Mouse (Mus musculus): ENCODE data around the gene Thrap3. TPM values are rescaled to one million over a fixed set of nuclear protein-coding genes. Genes with fewer than 3 reads are reported as not detected.
A peak's percentile ranks its signal among the peaks of the same experiment; 100 is the strongest.
"Not testable (repeated sequence)": the region's sequence is repeated elsewhere in the genome, so short reads cannot be mapped to it uniquely, and the experiment has no call there.

Gene Thrap3
- polyA plus RNA-seq, 1 experiment from 2014 or later: 129 TPM

DNA sequence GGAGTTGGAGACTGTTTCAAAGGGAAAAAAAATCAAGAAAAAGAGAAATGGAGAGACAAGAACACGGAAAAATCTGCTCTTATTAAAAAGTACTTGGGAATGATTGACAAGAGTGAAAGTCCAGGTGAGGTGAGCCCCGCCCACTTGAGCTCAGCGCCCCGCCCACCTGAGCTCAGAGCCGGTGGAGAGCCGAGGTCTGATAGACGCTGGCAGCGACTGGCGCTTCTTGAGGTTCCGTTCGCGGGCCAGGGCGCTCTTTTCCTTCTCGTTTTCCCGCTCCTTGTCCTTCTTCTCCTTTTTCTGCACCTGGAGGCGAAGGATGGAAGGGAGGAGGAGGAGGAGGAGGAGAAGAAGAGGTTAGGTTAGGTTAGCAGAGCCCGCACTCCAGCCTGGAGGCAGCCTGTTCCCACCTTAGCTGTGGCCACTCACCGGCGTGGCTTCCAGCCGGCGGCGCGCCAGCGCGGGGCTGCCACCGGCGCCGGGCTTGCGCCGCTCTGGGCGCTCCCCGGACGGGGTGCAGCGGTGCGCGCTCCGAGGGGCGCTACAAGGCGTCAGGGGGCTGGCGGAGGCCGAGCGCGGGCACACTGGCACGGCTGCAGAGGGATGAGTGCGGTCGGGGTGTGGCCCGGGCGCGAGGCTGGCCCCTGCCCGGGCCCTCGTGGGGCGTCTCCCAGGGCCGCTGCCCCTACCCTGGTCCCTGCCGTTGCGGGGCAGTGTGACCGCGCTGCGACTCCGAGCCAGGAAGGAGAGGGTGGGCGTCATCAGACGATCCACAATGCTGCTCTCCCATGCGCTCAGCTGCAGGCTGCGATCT lies 34.1 kb upstream of the Thrap3 start:
- Histone ChIP-seq H3K9ac (peak overlapping the region; percentile 27; the same call in 1 of the 2 replicates), H3K4me2 (peak overlapping the region; percentile 49), H3K9me3 (replicated peaks) (no peaks in the 10 kb centered on the region), H3K27ac (peak overlapping the region; percentile 96), H3K4me1 (replicated peaks) (peaks cover 38% of the 10 kb centered on the region), H3K36me3 (peaks cover 82% of the 10 kb centered on the region), H3K4me3 (peak overlapping the region; percentile 3; the same call in 1 of the 2 replicates), H3K27me3 (no peaks in the 10 kb centered on the region)
- WGBS: 49% methylated on average over 61 of the region's 63 CpGs
- ATAC-seq (replicated peaks; ENCODE audit: insufficient number of reproducible peaks, insufficient read depth, low FRiP score, low read depth): no peak

DNA sequence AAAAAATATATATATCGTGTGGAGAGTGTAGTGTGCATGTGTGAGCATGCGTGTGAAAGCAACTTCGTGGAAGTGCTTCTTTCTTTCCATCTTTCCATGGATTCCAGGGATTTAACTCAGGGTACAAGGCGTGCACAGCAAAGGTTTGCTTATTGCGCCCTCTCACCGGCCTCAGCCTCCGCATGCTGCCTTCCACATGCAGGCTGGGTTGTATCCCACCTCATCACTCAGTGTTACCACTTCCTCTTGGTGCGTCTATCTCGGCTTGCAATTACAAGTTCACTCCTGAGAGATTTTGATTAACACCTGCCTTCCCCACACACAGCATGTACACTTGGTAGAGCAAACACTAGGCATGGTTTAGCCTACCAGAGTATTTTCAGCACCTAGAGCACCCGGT lies 32.6 kb upstream of the Thrap3 start:
- H3K27ac ChIP-seq: 0 out of 2 replicates have a peak overlapping the region, but pooled peaks have one; percentile 20
- no peak for ATAC-seq (replicated peaks; ENCODE audit: insufficient number of reproducible peaks, insufficient read depth, low FRiP score, low read depth)
- no peaks in the 10 kb centered on the region for H3K27me3 ChIP-seq
- H3K36me3 ChIP-seq: peaks cover 82% of the 10 kb centered on the region
- H3K4me1 ChIP-seq (replicated peaks): peaks cover 36% of the 10 kb centered on the region
- no peak overlapping the region for H3K9ac ChIP-seq
- H3K9me3 ChIP-seq (replicated peaks): no peaks in the 10 kb centered on the region
- no peak overlapping the region for H3K4me3 ChIP-seq
- no peak overlapping the region for H3K4me2 ChIP-seq
- 81% methylated on average over 10 of the region's 10 CpGs for WGBS

DNA sequence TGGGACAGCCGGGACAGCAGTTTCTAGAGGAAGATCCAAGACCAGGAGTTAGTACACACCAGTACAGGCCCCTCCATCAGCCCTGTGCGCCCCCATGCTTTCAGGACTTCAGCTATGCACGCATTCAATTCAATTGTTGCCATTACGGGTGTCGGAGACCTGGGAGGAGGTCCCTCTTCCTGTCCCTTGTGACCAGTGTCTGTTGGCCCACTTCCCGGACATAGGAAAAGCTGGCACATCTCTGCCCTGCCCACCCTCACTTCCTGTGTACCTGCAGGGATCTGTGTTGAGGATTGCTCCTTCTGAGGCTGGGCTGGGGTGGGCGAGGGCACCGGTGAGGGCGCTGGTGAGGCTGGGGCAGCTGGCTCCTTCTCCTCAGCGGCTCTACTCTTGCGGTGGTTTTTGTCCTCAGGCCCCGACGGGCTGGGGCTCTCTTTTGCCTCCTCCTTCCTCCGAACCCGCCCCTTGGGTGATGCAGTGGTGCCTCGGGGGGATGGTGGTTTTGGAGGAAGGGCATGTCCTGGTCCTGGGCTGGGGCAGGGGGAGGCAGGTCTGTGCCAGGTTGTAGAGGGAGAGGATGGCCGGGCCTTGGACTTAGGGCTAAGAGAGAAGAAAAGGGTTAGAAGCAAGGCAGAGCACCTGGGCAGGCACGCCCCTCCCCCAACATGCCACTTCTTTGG lies 32.1 kb upstream of the Thrap3 start:
- Histone ChIP-seq H3K4me3 (no peak overlapping the region), H3K4me2 (no peak overlapping the region), H3K9ac (no peak overlapping the region), H3K27me3 (no peaks in the 10 kb centered on the region), H3K4me1 (replicated peaks) (peaks cover 36% of the 10 kb centered on the region), H3K9me3 (replicated peaks) (no peaks in the 10 kb centered on the region), H3K36me3 (peaks cover 76% of the 10 kb centered on the region), H3K27ac (0 out of 2 replicates have a peak overlapping the region, but pooled peaks have one; percentile 20)
- 79% methylated on average over 18 of the region's 18 CpGs for WGBS
- ATAC-seq (replicated peaks; ENCODE audit: insufficient number of reproducible peaks, insufficient read depth, low FRiP score, low read depth): no peak

DNA sequence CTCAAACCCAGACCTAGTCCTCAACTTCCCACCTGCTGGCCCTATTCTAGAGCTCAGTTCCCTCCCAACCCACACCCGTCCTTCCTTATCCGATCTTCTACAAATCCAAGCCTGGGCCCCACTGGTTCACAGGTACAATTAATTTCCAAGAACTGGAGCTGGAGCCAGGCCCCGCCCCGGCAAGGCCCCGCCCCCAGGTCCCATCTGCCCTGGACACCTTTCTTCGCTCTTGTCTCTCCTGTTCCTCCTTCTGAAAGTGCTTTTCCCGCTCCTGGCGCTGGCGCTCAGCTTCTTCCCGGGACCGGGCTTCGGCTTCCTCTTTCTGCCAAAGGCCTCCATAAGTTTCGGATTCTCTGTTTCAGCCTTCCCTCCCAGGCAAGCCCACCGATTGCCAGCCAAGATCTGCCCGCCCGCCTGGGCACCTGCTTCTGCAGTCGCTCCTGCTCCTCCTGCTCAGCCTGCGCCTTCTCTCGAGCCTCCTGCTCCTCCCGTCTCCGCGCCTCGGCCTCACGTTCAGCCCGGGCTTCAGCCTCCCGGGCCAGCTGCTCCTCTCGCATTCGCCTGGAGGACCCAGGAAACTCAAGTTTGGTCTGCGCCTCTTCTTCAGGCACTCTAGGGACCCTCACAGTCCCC lies 31.2 kb upstream of the Thrap3 start:
- Histone ChIP-seq H3K9me3 (replicated peaks) (no peaks in the 10 kb centered on the region), H3K4me3 (no peak overlapping the region), H3K9ac (no peak overlapping the region), H3K27me3 (no peaks in the 10 kb centered on the region), H3K36me3 (peaks cover 68% of the 10 kb centered on the region), H3K4me2 (no peak overlapping the region), H3K27ac (no peak overlapping the region), H3K4me1 (replicated peaks) (peaks cover 30% of the 10 kb centered on the region)
- WGBS: 90% methylated on average over 29 of the region's 29 CpGs
- ATAC-seq (replicated peaks; ENCODE audit: insufficient number of reproducible peaks, insufficient read depth, low FRiP score, low read depth): no peak

DNA sequence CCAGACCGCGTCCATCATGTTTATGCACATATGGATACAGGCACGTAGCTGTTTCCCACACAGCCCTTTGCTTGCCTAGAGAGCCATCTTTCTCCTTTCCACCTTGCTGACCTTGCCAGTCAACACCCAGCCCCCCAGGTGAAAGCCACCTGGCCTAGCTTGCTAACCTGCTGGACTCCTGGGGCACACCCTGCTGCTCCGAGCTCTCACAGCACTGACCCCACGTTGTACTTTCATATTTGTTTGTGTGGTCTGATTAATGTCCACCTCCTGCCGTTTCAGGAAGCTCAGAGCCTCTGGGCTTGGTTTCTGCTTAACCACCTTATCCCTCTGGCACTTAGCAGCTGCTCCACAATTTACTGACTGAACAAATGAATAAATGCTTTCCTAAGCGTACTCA lies 27.3 kb upstream of the Thrap3 start:
- WGBS: 70% methylated on average over 7 of the region's 7 CpGs
- Histone ChIP-seq H3K36me3 (peaks cover 45% of the 10 kb centered on the region), H3K4me2 (no peak overlapping the region), H3K4me3 (no peak overlapping the region), H3K27me3 (no peaks in the 10 kb centered on the region), H3K27ac (no peak overlapping the region), H3K4me1 (replicated peaks) (peaks cover 13% of the 10 kb centered on the region), H3K9ac (no peak overlapping the region), H3K9me3 (replicated peaks) (no peaks in the 10 kb centered on the region)
- ATAC-seq (replicated peaks; ENCODE audit: insufficient number of reproducible peaks, insufficient read depth, low FRiP score, low read depth): no peak

DNA sequence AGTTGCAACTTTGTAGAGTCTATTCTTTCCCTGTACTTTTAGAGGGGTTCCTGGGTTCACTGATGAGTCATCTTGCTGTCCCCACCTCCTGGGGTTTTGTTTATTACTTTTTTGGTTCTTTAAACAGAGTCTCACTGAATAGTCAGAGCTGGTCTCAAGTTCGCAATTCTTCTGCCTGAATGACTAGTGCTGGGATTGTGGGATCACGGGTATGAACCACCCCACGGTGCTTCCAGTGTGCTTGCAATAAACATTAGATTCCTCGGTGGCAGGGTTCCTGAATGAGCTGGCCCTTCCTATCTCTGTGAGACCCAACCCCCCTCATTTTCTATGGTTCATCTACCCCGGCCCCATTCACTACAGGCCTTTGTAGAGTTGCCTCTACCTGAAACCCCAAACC lies 25.6 kb upstream of the Thrap3 start:
- H3K4me1 ChIP-seq (replicated peaks): peaks cover 13% of the 10 kb centered on the region
- H3K36me3 ChIP-seq: peaks cover 28% of the 10 kb centered on the region
- H3K9me3 ChIP-seq (replicated peaks): no peaks in the 10 kb centered on the region
- no peaks in the 10 kb centered on the region for H3K27me3 ChIP-seq
- H3K4me3 ChIP-seq: no peak overlapping the region
- WGBS: 21% methylated on average over 5 of the region's 5 CpGs
- ATAC-seq (replicated peaks; ENCODE audit: insufficient number of reproducible peaks, insufficient read depth, low FRiP score, low read depth): no peak
- peak overlapping the region; percentile 63 for H3K27ac ChIP-seq
- H3K4me2 ChIP-seq: peak overlapping the region; percentile 64; the same call in 1 of the 2 replicates
- H3K9ac ChIP-seq: no peak overlapping the region

DNA sequence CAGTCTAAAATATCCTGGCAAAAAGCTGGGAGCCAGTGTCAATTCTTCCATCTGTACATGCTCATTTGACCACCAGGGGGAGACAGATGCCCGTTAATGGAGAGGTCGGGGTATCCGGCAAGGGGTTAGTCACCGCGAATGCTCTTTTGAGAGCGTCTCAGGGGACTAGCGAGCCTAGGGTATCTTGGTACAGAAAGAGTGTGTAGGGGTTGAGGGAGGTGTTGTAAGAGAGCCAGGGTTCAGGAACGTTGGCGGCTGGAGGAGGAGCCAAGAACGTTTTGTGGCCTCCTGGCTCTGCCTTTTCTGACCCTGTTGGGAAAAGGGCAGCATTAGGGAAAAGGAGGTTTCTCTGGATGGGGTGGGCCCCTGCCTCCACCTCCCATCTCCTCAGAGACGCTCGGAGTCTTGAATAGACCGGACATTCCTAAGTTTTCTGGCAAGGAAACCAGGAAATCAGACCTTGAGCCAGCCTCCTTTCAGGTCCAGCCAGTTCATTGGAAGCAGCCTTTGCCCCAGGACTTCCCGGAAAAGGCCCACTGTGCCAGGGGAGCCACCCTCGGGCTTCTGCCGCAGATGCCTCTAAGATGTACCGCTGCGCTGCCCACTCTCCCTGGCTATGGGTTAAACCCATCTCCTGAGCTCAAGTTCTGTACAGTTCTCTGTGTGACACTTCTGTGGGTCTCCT lies 24.7 kb upstream of the Thrap3 start:
- H3K4me3 ChIP-seq: peak overlapping the region; percentile 38
- peaks cover 18% of the 10 kb centered on the region for H3K36me3 ChIP-seq
- peak; percentile 83 for ATAC-seq (replicated peaks; ENCODE audit: insufficient number of reproducible peaks, insufficient read depth, low FRiP score, low read depth)
- peak overlapping the region; percentile 63 for H3K27ac ChIP-seq
- 7% methylated on average over 18 of the region's 18 CpGs for WGBS
- H3K4me1 ChIP-seq (replicated peaks): peaks cover 13% of the 10 kb centered on the region
- H3K9me3 ChIP-seq (replicated peaks): no peaks in the 10 kb centered on the region
- peak overlapping the region; percentile 5; the same call in 1 of the 2 replicates for H3K9ac ChIP-seq
- H3K4me2 ChIP-seq: peak overlapping the region; percentile 64
- no peaks in the 10 kb centered on the region for H3K27me3 ChIP-seq

DNA sequence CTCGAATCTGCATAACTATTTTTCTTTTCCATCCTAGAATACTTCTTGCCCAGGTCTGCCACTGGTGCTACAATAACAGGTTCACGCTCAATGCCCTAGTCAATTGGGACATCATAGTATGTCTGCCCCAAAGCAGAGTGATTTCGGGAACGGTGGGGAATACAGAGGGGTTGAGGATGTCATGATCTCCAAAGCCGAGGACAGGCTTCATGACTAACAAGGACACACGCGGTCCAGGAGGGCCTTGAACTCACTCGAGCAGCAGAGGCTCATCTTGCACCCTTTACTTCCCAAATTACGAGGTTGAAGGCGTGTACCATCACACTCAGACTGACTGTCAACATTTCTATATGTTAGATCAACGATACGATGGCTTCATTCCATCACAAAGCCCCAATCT lies 24.1 kb upstream of the Thrap3 start:
- WGBS: 44% methylated on average over 12 of the region's 12 CpGs
- Histone ChIP-seq H3K4me1 (replicated peaks) (peaks cover 13% of the 10 kb centered on the region), H3K36me3 (peaks cover 12% of the 10 kb centered on the region), H3K4me2 (no peak overlapping the region), H3K9me3 (replicated peaks) (no peaks in the 10 kb centered on the region), H3K9ac (no peak overlapping the region), H3K4me3 (no peak overlapping the region), H3K27me3 (no peaks in the 10 kb centered on the region), H3K27ac (no peak overlapping the region)
- no peak for ATAC-seq (replicated peaks; ENCODE audit: insufficient number of reproducible peaks, insufficient read depth, low FRiP score, low read depth)

DNA sequence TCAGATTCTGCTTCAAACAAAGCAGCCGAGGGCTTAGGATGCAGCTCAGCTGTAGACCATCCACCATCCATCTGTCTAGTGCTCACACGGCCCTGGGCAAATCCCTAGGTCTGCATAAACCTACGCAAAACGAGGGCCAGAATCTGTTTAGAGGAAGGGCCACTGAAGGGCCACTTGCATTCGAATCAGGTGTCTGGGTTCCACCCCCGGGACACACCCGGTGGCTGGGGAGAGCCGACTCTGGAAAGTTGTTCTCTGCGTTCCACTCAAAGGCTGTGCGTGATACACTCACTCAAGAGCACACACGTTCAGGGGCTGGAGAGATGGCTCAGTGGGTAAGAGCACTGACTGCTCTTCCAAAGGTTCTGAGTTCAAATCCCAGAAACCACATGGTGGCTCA lies 20.1 kb upstream of the Thrap3 start:
- peaks cover 6% of the 10 kb centered on the region for H3K4me1 ChIP-seq (replicated peaks)
- no peaks in the 10 kb centered on the region for H3K27me3 ChIP-seq
- ATAC-seq (replicated peaks; ENCODE audit: insufficient number of reproducible peaks, insufficient read depth, low FRiP score, low read depth): no peak
- H3K4me3 ChIP-seq: no peak overlapping the region
- 82% methylated on average over 11 of the region's 11 CpGs for WGBS
- no peaks in the 10 kb centered on the region for H3K9me3 ChIP-seq (replicated peaks)
- no peak overlapping the region for H3K27ac ChIP-seq
- H3K4me2 ChIP-seq: no peak overlapping the region
- no peaks in the 10 kb centered on the region for H3K36me3 ChIP-seq
- no peak overlapping the region for H3K9ac ChIP-seq

DNA sequence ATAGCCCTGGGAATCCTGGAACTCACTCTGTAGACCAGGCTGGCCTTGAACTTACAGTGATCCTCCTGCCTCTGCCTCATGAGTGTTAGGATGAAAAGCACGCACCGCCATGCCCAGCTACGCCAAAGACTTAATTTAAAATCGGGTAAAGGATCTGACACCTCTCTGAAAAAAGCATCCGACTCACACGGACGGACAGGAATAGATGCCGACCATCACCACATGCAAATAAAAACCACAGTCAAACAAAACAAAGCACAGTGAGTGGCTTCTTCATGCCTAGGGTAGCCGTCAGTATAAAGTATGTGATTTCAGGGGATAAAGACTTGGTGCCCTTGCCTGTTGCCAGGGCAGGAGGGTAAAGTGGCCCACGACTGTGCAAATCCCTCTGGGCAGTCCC lies 17.5 kb upstream of the Thrap3 start:
- Histone ChIP-seq H3K27me3 (no peaks in the 10 kb centered on the region), H3K27ac (no peak overlapping the region), H3K9ac (no peak overlapping the region), H3K36me3 (no peaks in the 10 kb centered on the region), H3K4me1 (replicated peaks) (peaks cover 3% of the 10 kb centered on the region; the same call in 1 of the 2 replicates), H3K9me3 (replicated peaks) (no peaks in the 10 kb centered on the region), H3K4me3 (no peak overlapping the region), H3K4me2 (no peak overlapping the region)
- WGBS: 85% methylated on average over 10 of the region's 10 CpGs
- no peak for ATAC-seq (replicated peaks; ENCODE audit: insufficient number of reproducible peaks, insufficient read depth, low FRiP score, low read depth)

DNA sequence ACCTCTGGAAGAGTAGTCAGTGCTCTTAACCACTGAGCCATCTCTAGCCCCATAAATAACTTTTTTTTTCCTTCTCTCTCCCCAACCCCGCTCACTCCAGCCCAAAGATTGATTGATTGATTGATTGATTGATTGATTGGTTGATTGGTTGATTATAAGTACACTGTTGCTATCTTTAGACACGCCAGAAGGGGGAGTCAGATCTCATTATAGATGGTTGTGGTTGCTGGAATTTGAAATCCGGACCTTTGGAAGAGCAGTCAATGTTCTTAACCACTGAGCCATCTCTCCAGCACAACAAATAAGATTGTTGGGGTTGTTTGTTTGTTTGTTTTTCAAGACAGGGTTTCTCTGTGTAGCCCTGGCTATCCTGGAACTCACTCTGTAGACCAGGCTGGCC lies 17.0 kb upstream of the Thrap3 start:
- not testable (repeated sequence) for H3K9me3 ChIP-seq (replicated peaks); H3K4me1 ChIP-seq (replicated peaks); H3K4me3 ChIP-seq; H3K36me3 ChIP-seq; H3K27me3 ChIP-seq; ATAC-seq (replicated peaks; ENCODE audit: insufficient number of reproducible peaks, insufficient read depth, low FRiP score, low read depth); H3K4me2 ChIP-seq; H3K9ac ChIP-seq; H3K27ac ChIP-seq
- 59% methylated on average over 3 of the region's 3 CpGs for WGBS
